Mouse (Mus musculus) MN1 (cell line): ENCODE measurements around the gene Grid1.

Experiments
- DNase-seq: peaks from one replicate; pipeline ENCODE4 v3.0.0-alpha.2; 2016; ENCODE audit warnings: low spot score

The Grid1 gene

GRCm38 (mm10) chr14:35393591-35393990 is 573.7 kb downstream of the Grid1 start:
- no peak for DNase-seq

DNA sequence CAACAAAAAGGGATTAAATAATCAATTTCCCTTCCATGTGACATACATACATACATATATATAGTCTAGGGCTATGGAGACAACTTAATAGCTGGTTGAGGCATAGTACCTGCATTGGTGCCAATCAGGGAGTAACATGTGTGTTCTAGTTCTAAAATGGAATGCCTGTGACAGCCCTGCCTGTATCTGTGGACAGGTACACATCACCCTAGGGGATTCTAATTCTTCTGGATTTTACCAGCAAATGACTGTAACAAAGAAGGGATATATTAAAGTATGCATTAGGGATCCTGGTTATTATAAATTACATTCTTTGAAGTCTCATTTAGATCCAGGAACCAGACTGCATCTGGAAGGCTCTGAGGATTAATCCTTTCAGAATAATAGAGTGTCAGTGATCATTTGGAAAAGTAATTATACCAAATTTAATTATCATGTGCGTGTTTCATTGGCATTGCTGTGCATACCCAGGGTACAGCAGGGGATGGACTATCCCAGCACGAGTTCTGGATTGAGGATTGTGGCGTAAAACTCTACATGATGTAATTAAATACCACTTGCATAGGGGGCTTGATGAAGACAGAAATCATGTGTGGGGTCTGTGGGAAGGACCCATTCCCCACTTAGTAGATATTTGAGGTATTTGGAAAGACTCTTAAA is 584.5 kb downstream of the Grid1 start:
- no peak for DNase-seq

DNA sequence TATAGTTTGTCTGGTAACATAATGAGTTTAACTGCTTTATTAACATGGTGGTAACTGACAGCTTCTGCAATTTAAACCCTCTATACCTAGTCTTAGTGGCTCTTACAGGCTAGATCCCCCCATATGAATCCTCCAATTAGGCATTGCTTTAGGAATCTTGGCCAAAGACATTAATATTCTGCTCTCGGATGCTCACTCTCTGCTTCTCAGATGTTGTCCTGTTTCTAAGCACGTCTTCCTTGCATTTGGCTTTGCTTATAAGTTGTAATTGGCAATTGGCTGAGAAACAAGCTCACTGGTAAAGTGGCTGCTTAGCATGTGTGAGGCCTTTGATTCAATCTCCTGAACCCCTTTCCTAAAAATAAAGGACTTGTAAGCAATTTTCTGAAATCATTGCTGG is 610.4 kb downstream of the Grid1 start:
- DNase-seq: no peak

- no peak for DNase-seq
These were observed 633.8 kb downstream of the Grid1 start for GRCm38 (mm10) chr14:35453702-35454101.

DNA sequence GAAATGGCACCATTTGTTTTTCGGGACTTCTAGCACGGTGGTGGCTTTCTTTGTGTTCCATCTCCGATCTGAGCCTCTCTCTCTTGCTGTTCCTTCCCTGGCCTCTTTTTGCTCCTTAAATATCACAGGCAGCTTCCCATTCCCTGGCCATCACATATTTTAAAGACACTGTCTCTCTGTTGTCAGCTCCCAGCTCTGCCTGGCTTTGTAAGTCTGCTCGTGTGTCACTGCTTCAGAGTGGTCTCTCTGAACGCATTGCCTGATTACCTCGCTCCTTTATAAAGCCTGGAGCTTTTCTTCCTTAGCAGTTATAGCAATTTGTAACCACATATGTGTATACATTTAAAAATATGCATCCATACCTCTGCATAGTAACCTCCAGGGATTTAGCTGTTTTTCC is 648.3 kb downstream of the Grid1 start:
- no peak for DNase-seq

GRCm38 (mm10) chr14:35486017-35486416 is 666.1 kb downstream of the Grid1 start:
- DNase-seq: no peak

- DNase-seq: no peak
These were observed 682.4 kb downstream of the Grid1 start for GRCm38 (mm10) chr14:35502324-35502723.

DNA sequence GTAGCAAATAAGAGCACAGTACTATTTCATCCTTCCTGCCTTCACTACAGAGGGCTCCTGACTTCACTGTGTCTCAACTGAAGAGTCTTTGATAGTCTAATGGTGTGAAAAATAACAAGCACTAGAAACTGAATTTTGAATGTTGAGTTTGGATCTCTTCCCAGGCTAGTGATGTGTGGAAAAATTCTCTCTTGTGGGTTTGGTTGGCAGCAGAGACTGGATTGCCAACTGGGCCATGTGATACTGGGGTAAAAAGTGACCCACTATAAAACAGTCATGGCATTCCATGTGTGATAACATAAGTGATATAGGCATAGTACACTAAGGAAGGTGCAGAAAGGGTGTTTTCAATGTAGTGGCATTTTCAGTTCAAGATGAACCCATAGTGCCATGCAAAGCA is 699.5 kb downstream of the Grid1 start:
- DNase-seq: no peak

- no peak for DNase-seq
These were observed 718.9 kb downstream of the Grid1 start for GRCm38 (mm10) chr14:35538835-35539234.

GRCm38 (mm10) chr14:35541254-35541991 is 721.5 kb downstream of the Grid1 start:
- no peak for DNase-seq

DNA sequence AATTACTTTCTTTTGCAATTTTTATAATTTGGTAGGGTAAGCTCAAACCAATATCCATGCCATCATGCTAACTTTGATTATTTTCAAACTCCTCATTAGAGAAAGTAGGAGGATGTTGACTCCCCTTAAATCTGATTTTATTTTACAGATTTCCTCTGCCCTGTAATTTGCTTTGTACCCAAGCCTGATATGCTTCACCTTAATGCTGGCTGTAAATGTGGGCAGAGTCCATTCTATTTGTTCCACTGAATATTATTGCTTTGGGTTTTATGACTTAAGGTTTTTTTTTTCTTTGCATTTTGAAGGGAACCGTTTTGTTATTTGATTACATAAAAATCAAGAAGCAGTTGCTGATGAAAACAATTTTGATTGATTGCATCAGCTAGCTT is 722.1 kb downstream of the Grid1 start:
- no peak for DNase-seq

GRCm38 (mm10) chr14:35554288-35554687 is 734.4 kb downstream of the Grid1 start:
- no peak for DNase-seq

DNA sequence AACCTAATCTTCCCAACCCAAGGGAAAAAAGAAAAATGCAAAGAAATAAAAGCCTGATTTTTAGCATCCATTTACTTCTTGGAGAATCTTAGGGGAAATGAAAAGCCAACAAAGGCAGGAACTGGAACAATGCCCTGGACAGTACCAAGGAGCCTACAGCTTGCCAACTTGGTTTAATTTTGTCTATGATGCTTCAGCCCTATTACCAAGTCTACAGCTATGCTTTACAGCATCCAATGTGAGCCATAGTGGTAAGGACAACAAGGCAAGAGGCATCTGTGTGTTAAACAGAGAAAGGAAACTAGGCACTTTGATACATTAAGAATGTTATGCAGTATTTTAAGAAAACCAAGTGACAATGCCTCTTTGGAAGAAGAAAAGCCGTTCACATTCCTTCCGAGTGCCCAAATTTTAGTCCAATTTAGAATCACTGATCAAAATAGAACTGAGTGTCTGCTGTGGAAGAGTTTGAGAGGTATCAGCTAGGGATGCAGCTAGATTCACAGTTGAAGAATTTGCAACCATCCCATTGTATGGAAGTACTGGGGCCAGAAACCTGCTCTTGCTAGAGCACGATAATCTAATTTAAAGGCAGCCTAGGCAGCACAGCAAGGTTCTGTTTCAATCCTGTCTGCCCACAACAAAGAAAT is 741.5 kb downstream of the Grid1 start:
- DNase-seq: no peak

DNA sequence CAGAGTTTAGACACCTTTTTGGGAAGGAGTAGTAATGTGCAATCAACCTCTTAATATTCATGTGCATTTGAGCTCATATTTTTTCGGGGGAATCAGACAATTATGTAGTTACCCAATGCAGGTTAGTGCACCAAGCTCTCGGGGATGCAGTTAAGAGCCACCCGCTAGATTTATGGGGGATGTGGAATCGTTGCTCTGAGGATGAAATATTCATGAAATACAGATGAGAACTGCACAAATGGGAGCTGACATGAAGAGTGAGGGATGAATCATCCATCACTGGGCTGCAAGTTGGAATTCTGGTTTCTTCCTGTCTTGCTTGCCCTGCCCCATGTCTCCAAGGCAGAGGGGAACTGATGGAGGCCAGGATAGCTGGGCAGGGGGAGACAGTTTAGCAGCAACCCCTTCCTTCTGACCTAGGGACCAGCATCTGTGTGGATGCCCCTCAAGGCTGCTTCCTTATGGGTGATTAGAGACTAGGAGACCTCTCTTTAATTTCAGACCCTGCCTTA is 753.1 kb downstream of the Grid1 start:
- DNase-seq: no peak

DNA sequence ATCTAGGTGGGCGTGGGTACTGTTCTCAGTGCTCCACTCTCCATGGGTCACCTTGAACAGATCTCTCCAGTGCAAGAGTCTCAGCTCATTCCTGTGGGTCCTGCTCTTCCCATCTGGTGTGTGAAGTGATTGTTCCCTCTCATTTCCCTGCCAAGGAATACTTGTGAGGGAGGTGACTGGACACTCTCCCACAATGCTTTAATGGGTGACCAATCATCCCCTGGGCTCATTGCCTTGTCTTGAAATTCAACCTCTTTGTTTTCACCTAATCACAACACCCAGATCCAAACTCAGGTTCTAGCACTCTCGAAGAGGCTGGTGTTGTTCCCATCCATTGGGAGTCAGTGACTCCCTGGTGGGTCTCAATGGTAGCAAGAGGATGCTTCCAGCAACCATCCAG is 754.6 kb downstream of the Grid1 start:
- DNase-seq: no peak

GRCm38 (mm10) chr14:35575285-35575684 is 755.4 kb downstream of the Grid1 start:
- no peak for DNase-seq

- no peak for DNase-seq
These were observed 805.8 kb downstream of the Grid1 start for GRCm38 (mm10) chr14:35625749-35626148.
